Mouse (Mus musculus) kidney, adult 11 months (tissue): Measurements from ENCODE around the gene Tec.
A peak's percentile ranks its signal among the peaks of the same experiment; 100 is the strongest.

Experiments used
- DNase-seq: peaks from one replicate; pipeline ENCODE4 v3.0.0; 2022

Tec gene

GRCm38 (mm10) chr5:72868091-72868875 is at the start of gene Tec:
Gene Tec (minus strand): TSS chr5:72868483.
- DNase-seq: peak; percentile 90

- DNase-seq: no peak
These were observed 48.6 kb upstream of the Tec start for GRCm38 (mm10) chr5:72916851-72917250.

- DNase-seq: no peak
These were observed 47.8 kb upstream of the Tec start for GRCm38 (mm10) chr5:72916048-72916447.

- peak; percentile 42 for DNase-seq
These were observed 46.6 kb upstream of the Tec start for GRCm38 (mm10) chr5:72914633-72915561.

GRCm38 (mm10) chr5:72913648-72914557 is 45.6 kb upstream of the Tec start, which contains the start of gene Slain2:
Gene Slain2 (plus strand): TSS chr5:72914304.
- DNase-seq: peak; percentile 96

DNA sequence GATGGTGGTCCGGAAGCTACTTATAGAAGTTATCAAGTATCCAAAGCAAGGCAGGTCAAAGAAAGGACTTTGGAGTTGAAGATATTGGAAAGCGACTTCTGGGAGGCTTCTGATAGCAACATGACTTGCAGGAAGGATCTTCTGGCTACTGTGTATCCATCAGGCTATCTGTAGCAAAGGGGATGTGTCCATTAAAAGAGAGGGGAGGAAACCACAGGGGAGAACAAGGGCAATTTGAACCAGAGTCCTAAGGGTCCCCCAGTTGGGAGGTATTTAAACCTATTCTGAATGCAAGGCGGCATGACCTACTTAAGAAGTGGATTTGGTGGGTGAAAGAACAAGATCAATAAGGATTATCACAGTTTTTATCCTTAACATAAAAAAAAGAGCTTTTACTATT is 43.0 kb upstream of the Tec start:
- DNase-seq: no peak

GRCm38 (mm10) chr5:72910373-72910772 is 42.1 kb upstream of the Tec start:
- no peak for DNase-seq

GRCm38 (mm10) chr5:72909363-72909762 is 41.1 kb upstream of the Tec start:
- DNase-seq: no peak

DNA sequence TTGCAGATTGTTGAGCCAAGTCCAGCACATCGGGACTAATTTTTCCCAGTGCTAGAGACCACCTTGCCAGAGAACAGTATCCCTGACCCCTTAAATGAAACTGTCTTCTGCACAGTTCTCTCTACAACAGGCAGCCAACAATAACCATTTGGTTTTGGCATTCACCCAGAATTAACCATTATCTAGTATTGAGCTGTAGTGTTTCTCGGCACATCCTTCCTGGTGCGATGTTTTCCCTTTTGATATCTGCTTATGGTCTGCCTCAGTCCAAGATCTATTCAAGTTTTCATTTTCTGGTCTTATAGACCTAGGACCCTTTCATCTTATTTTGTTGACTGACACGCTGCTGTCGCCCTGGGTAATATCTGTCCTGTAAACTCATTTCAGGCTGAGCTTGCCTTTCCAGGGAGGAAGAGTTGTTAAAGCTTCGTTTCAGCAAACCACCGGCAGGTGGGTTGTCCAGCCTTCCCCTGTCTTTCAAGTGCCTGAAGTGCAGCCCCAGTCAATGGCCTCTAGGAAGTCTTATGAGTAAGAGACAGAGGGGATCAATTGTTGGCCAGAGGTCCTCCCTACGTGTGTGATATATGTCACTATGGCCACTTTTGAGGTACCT is 40.1 kb upstream of the Tec start:
- no peak for DNase-seq

DNA sequence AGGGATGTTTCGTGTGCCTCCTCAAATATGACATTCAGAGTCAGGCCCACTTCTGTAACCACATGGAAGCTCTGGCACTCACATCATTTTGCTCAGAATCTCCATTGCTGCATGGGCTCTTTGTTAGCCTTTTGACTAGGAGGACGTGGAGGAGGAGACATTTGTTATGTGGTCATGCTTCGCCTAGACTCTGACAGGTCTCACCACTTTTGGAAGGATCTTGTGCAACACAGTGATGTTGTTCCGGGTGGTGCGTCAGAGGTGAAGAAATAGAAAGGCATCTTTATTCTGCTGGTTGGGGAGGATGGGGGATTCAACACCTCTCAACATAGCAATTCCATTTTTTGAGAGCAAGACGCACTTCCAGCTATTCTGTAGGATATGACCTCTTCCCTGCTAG is 39.1 kb upstream of the Tec start:
- no peak for DNase-seq

GRCm38 (mm10) chr5:72904903-72905790 is 36.9 kb upstream of the Tec start:
- DNase-seq: no peak

GRCm38 (mm10) chr5:72902876-72903516 is 34.7 kb upstream of the Tec start:
- DNase-seq: no peak

DNA sequence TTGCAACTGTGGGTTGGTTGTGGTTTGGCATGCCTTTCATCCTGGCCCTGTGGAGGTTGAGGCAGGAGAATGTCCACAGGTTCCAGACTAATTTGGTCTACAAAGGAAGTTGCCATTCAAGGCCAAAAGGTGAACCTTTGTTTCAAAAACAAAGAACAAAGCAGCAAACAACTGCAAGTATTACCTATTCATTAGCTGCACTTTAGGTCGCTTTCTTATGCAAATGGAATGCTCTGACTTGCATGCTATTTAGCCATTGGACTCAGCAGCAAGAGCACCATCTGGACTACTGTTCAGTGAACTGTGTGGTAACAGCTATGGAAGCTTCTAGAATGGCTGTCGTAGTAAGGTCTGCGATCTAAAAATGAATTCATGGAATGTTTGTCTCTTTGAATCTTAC is 34.0 kb upstream of the Tec start:
- DNase-seq: no peak

GRCm38 (mm10) chr5:72901866-72902265 is 33.6 kb upstream of the Tec start:
- no peak for DNase-seq

DNA sequence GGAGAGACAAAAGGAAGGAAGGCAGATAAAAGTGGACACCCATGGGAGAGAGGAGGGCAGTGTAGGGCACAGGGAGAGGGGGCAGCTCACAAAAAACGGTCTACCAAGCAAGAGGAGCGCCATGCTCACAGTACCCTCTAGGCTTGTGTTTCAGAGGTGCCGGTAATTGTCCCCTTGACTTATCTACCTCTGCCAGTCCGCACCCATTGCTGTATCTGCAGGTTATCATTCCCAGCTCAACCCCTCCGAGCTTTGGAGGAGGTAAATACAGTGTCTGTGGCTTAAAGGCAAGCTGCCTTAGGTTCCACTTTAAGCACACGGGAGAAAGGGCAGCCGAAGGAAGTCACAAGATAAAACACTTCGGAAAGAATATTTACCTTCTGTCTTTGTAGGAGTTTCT is 31.0 kb upstream of the Tec start:
- DNase-seq: no peak

DNA sequence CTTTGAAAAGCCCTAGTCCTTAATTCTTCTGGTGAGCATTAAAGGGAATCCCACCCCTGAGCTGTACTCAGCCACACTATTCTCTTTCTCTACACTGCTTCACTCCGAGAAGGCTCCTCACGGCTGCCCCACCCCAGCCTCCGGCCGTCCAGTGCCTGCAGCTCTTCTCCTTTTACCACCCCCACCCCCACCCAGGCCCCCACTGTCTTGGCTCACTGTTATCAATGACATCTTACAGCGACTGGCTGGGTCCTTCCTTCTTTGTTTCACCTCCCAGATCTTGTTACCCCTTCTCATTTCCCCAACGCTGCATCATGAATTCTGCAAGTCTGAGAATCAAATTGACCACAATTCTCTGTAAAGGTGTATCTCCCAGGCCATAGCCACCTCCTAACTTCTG is 29.7 kb upstream of the Tec start:
- DNase-seq: no peak

- no peak for DNase-seq
These were observed 28.4 kb upstream of the Tec start for GRCm38 (mm10) chr5:72896478-72897279.

- no peak for DNase-seq
These were observed 27.0 kb upstream of the Tec start for GRCm38 (mm10) chr5:72895261-72895660.

DNA sequence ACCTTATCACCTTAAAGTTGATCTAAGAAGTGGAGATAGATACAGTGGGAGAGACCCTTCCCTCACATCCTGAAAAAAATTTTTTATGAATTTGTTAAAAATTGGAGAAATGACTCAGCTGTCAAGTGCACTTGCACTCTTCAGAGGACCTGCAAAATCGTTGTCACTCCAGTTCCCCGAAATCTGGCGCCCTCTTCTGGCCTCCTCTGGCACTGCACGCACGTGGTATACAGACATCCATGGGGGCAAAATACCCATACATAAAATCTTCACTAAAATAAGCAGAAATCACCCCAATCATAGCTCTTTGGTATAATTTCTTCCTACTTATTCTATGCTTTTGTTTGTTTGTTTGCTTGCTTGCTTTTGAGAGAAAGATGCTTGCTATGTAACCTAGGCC is 25.7 kb upstream of the Tec start:
- DNase-seq: no peak

GRCm38 (mm10) chr5:72891534-72891933 is 23.3 kb upstream of the Tec start:
- DNase-seq: peak; percentile 27
